Mouse (Mus musculus) kidney, postnatal 0 days (tissue): Measurements from ENCODE around the gene Tmem54. TPM values are rescaled to one million over a fixed set of nuclear protein-coding genes. Genes with fewer than 3 reads are reported as not detected.

Experiments
- ATAC-seq: fragments of 200-750 bp; cut with Nextera tagmentation; replicated peaks from 2 replicates; pipeline ENCODE4 v1.8.0; 2017; ENCODE audit warnings: low read depth, moderate number of reproducible peaks, moderate TSS enrichment, moderate library complexity; ENCODE audit not compliant: low FRiP score
- DNase-seq: peaks from one replicate; pipeline ENCODE4 v3.0.0-alpha.2; 2016; ENCODE audit warnings: low spot score
- H3K27ac ChIP-seq: fragments of 300-500 bp; sonication (generic); 2 replicates; pipeline ENCODE4 v1.5.1; 2014; ENCODE audit warnings: mild to moderate bottlenecking
- H3K27me3 ChIP-seq: fragments of 300-500 bp; sonication (generic); 2 replicates; pipeline ENCODE4 v1.6.1; 2014; ENCODE audit warnings: low read length, mixed read lengths; ENCODE audit not compliant: insufficient read depth
- H3K36me3 ChIP-seq: fragments of 300-500 bp; sonication (generic); 2 replicates; pipeline ENCODE4 v1.6.1; 2014; ENCODE audit warnings: low read length, mixed read lengths; ENCODE audit not compliant: insufficient read depth
- H3K4me1 ChIP-seq: fragments of 300-500 bp; sonication (generic); replicated peaks from 2 replicates; pipeline ENCODE4 v1.6.1; 2014; ENCODE audit warnings: antibody characterized with exemption, low read length, mixed read lengths; ENCODE audit not compliant: insufficient read depth
- H3K4me2 ChIP-seq: fragments of 300-500 bp; sonication (generic); 2 replicates; pipeline ENCODE4 v1.6.1; 2014; ENCODE audit warnings: mild to moderate bottlenecking, low read length, moderate library complexity, mixed read lengths
- H3K4me3 ChIP-seq: fragments of 300-500 bp; sonication (generic); replicated peaks from 2 replicates; pipeline ENCODE4 v1.5.1; 2014; ENCODE audit warnings: low read depth, low read length
- H3K9ac ChIP-seq: fragments of 300-500 bp; sonication (generic); 2 replicates; pipeline ENCODE4 v1.6.1; 2014; ENCODE audit warnings: low read depth, low read length
- H3K9me3 ChIP-seq: fragments of 300-500 bp; sonication (generic); replicated peaks from 2 replicates; pipeline ENCODE4 v1.6.1; 2016; ENCODE audit warnings: low read length, inconsistent platforms, mixed read lengths
- CTCF ChIP-seq: IDR thresholded peaks from 2 replicates; pipeline ENCODE4 v1.5.1; 2016; ENCODE audit warnings: antibody characterized with exemption, low read depth, mild to moderate bottlenecking, moderate library complexity
- WGBS: fragments of 180-500 bp; shearing (Covaris S2); extraction: QIAGEN DNeasy Blood & Tissue Kit; methylation state at CpG from one replicate; pipeline ENCODE4 v1.1.7; 2014; 5-methylcytosine and 5-hydroxymethylcytosine counted together
- polyA plus RNA-seq: library from polyadenylated mRNA; unstranded; fragments of >200 nt; fragmentation: Nextera tagmentation; extraction: Ambion mirVana; gene quantifications from 2 replicates; pipeline ENCODE4 v1.2.1, GENCODE M21; 2015

Tmem54 gene
- polyA plus RNA-seq, 1 experiment from 2014 or later: 10.2 TPM

GRCm38 (mm10) chr4:129139642-129140041 is 34.3 kb downstream of the Tmem54 start:
- DNase-seq (no peak), ATAC-seq (no peak)
- H3K27ac ChIP-seq: no peak overlapping the region
- WGBS: 72% methylated on average over 5 of the region's 5 CpGs
- no peak for TF ChIP-seq CTCF
- H3K4me2 ChIP-seq: no peak overlapping the region
- no peak overlapping the region for H3K4me3 ChIP-seq
- H3K9ac ChIP-seq: no peak overlapping the region
- 0 out of 2 replicates have a peak, but pooled peaks cover 9% of the 10 kb centered on the region for H3K4me1 ChIP-seq
- H3K27me3 ChIP-seq: peaks cover 9% of the 10 kb centered on the region; the same call in 1 of the 2 replicates
- no peaks in the 10 kb centered on the region for H3K36me3 ChIP-seq
- no peaks in the 10 kb centered on the region for H3K9me3 ChIP-seq

- DNase-seq: no peak
- H3K36me3 ChIP-seq: no peaks in the 10 kb centered on the region
- H3K4me2 ChIP-seq: no peak overlapping the region
- H3K27ac ChIP-seq: no peak overlapping the region
- no peak for ATAC-seq
- peaks cover 8% of the 10 kb centered on the region; the same call in 1 of the 2 replicates for H3K27me3 ChIP-seq
- TF ChIP-seq CTCF: no peak
- no peak overlapping the region for H3K9ac ChIP-seq
- 57% methylated on average over 4 of the region's 4 CpGs for WGBS
- 0 out of 2 replicates have a peak, but pooled peaks cover 9% of the 10 kb centered on the region for H3K4me1 ChIP-seq
- H3K4me3 ChIP-seq: no peak overlapping the region
- no peaks in the 10 kb centered on the region for H3K9me3 ChIP-seq
Measured at GRCm38 (mm10) chr4:129140808-129141207, 35.5 kb downstream of the Tmem54 start.

- H3K36me3 ChIP-seq: no peaks in the 10 kb centered on the region
- H3K4me2 ChIP-seq: no peak overlapping the region
- no peaks in the 10 kb centered on the region for H3K9me3 ChIP-seq
- ATAC-seq (no peak), DNase-seq (no peak)
- TF ChIP-seq CTCF: no peak
- H3K4me1 ChIP-seq: 0 out of 2 replicates have a peak, but pooled peaks cover 4% of the 10 kb centered on the region
- peaks cover 4% of the 10 kb centered on the region; the same call in 1 of the 2 replicates for H3K27me3 ChIP-seq
- 74% methylated on average over 17 of the region's 17 CpGs for WGBS
- H3K9ac ChIP-seq: no peak overlapping the region
- no peak overlapping the region for H3K4me3 ChIP-seq
- no peak overlapping the region for H3K27ac ChIP-seq
Measured at GRCm38 (mm10) chr4:129141560-129142438, 36.5 kb downstream of the Tmem54 start.

- Histone ChIP-seq H3K4me3 (no peak overlapping the region), H3K9ac (no peak overlapping the region), H3K27me3 (peaks cover 4% of the 10 kb centered on the region; the same call in 1 of the 2 replicates), H3K4me1 (no peaks in the 10 kb centered on the region), H3K9me3 (no peaks in the 10 kb centered on the region), H3K36me3 (no peaks in the 10 kb centered on the region), H3K4me2 (no peak overlapping the region), H3K27ac (no peak overlapping the region)
- no peak for DNase-seq
- no peak for ATAC-seq
- 82% methylated on average over 11 of the region's 11 CpGs for WGBS
- no peak for TF ChIP-seq CTCF
Measured at GRCm38 (mm10) chr4:129142439-129143045, 37.2 kb downstream of the Tmem54 start.

GRCm38 (mm10) chr4:129143509-129143908 is 38.2 kb downstream of the Tmem54 start:
- DNase-seq (no peak), ATAC-seq (no peak)
- Histone ChIP-seq H3K27ac (no peak overlapping the region), H3K4me3 (no peak overlapping the region), H3K4me1 (no peaks in the 10 kb centered on the region), H3K27me3 (no peaks in the 10 kb centered on the region), H3K4me2 (no peak overlapping the region), H3K9ac (no peak overlapping the region), H3K9me3 (no peaks in the 10 kb centered on the region), H3K36me3 (no peaks in the 10 kb centered on the region)
- WGBS: 83% methylated on average over 5 of the region's 5 CpGs
- TF ChIP-seq CTCF: no peak
